Mouse (Mus musculus) brain, embryonic 14.5 days (tissue): ENCODE results near the gene Smyd2.

Experiments used
- CTCF ChIP-seq: fragments of 200-500 bp; IDR thresholded peaks from 2 replicates; pipeline ENCODE4 v1.5.1; 2012; ENCODE audit warnings: inconsistent platforms, mild to moderate bottlenecking, moderate library complexity, borderline replicate concordance; ENCODE audit not compliant: insufficient read depth, insufficient read length; ENCODE audit errors: extremely low read depth
- POLR2A ChIP-seq: fragments of 200-500 bp; IDR thresholded peaks from 2 replicates; pipeline ENCODE4 v1.6.1; 2012; ENCODE audit warnings: mild to moderate bottlenecking, inconsistent platforms, borderline replicate concordance; ENCODE audit not compliant: poor library complexity, insufficient read depth, insufficient read length, severe bottlenecking; ENCODE audit errors: extremely low read depth

- TF ChIP-seq CTCF = no peak
- no peak for TF ChIP-seq POLR2A
Observed at GRCm38 (mm10) chr1:189899526-189899925, 22.6 kb downstream of the Smyd2 start.
